Mouse (Mus musculus) E14TG2a.4 (cell line): Measurements from ENCODE around the gene Zfp275.
"Not testable (repeated sequence)": the region's sequence is repeated elsewhere in the genome, so short reads cannot be mapped to it uniquely, and the experiment has no call there.

Experiments
- H3K27me3 ChIP-seq: 2 replicates; pipeline ENCODE4 v1.6.1; 2014; ENCODE audit warnings: low read length, control low read depth; ENCODE audit not compliant: insufficient read depth
- H3K36me3 ChIP-seq: 2 replicates; pipeline ENCODE4 v1.6.1; 2014; ENCODE audit warnings: low read length, control low read depth; ENCODE audit not compliant: insufficient read depth
- H3K4me1 ChIP-seq: replicated peaks from 2 replicates; pipeline ENCODE4 v1.6.1; 2014; ENCODE audit warnings: low read depth, low read length, control low read depth
- H3K4me3 ChIP-seq: replicated peaks from 2 replicates; pipeline ENCODE4 v1.5.1; 2014; ENCODE audit warnings: mild to moderate bottlenecking, low read length
- H3K9me3 ChIP-seq: 2 replicates; pipeline ENCODE4 v1.6.1; 2014; ENCODE audit warnings: low read length, control low read depth
- CTCF ChIP-seq: conservative IDR thresholded peaks from 2 replicates; pipeline ENCODE4 v1.5.1; 2014; ENCODE audit warnings: low read length
- NANOG ChIP-seq: IDR thresholded peaks from 2 replicates; pipeline ENCODE4 v1.6.1; 2014; ENCODE audit warnings: borderline replicate concordance, low read length, mixed read lengths
- POU5F1 ChIP-seq: IDR thresholded peaks from 2 replicates; pipeline ENCODE4 v1.6.1; 2014; ENCODE audit warnings: low read length, borderline replicate concordance

The Zfp275 gene

DNA sequence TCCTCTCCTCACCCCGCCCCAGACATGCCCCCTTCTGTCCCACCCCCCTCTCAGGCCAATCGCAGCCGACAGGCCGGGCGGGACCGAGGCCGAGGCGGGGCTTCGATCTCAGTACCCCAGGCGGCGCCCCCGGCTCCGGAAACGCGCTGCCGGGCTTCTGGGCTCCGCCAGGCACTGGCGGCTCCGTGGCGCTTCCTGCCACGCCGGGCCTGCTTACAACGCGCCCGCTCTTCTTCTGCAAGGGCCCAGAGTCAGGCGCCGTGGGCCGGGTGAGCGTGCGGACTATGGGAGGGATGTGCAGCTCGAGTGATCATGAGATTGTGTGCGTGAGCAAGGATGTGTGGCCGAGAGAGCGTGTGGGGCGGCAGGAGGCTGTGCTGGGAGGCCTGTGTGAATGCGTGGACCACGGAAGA lies at the start of gene Zfp275:
Zfp275 (plus strand) TSS at position 139 of the 413 bp plus-strand sequence.
- Histone ChIP-seq H3K9me3 (no peaks in the 10 kb centered on the region), H3K4me3 (peak within 1 kb of the TSS; percentile 82), H3K36me3 (peaks cover 12% of the 10 kb centered on the region), H3K27me3 (no peaks in the 10 kb centered on the region; the same call in 1 of the 2 replicates), H3K4me1 (peaks cover 9% of the 10 kb centered on the region; the same call in 1 of the 2 replicates)
- TF ChIP-seq NANOG (no peak), CTCF (no peak), POU5F1 (no peak)

DNA sequence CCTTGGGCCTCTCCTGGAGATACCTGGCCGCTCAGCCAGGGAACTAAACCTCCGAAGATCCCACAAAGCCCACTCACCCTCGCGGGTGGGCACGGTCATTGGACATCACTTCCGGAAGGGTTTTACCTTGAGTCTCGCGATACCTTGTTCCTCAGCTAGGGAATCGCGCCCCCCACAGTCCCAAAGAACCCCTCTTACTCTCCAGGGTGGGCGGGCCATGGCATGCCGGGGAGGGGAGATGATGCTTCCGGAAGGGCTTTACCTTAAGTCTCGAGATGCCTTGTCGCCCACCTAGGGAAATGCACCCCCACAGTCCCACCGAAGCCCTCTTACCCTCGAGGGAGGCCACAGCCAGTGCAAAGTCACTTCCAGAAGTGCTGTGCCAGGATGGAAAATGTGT lies 49.5 kb upstream of the Zfp275 start, which contains the start of the genes Xlr5a and Xlr5c:
Xlr5a (minus strand) TSS at position 101 of the 400 bp plus-strand sequence.
Xlr5c (minus strand) TSS at position 101 of the 400 bp plus-strand sequence.
- not testable (repeated sequence) for H3K9me3 ChIP-seq, H3K27me3 ChIP-seq, H3K4me3 ChIP-seq, H3K36me3 ChIP-seq, H3K4me1 ChIP-seq

DNA sequence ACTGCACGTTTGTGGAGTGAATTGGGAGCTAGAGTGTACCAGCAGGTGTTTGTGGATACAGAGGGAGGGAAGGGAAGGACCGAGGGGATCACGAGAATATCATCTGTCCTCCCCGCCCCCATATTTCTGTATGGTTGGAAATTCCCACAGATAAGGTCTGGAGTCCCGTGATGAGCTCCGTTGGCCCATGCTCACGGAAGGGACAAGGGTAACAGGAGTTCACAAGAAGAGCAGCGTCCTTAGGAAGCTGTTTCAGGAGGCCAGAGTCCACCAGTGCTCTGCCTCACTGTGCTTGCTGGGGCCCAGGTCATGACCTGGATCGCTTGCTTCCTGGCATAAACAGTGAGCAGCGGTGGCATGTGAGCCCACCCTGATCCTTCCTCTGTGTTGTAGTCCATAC lies 46.7 kb upstream of the Zfp275 start:
- H3K4me3 ChIP-seq, H3K4me1 ChIP-seq, H3K9me3 ChIP-seq, H3K36me3 ChIP-seq, H3K27me3 ChIP-seq: not testable (repeated sequence)

DNA sequence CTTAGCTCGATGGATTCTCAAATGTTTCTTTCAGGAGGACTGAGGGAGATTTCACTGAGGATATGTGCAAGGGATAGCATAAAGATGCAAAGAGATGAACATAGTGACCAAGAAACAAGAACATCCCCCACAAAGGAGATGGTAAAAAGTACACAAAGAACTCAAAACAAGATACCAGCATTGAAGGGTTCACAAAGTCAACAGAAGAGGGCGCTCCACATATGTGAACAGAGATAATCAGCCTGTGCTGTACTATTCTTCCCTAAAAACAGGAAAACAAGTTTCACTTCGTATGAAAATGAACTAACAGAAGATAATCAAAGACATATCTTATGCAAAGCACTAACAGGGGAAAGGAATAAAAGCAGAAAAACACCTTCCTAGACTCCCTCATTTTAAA lies 29.9 kb upstream of the Zfp275 start:
- no peak overlapping the region for H3K4me3 ChIP-seq
- TF ChIP-seq NANOG (no peak), CTCF (peak; percentile 42)
- no peaks in the 10 kb centered on the region for H3K9me3 ChIP-seq
- no peaks in the 10 kb centered on the region for H3K27me3 ChIP-seq
- H3K4me1 ChIP-seq: no peaks in the 10 kb centered on the region
- no peaks in the 10 kb centered on the region for H3K36me3 ChIP-seq

DNA sequence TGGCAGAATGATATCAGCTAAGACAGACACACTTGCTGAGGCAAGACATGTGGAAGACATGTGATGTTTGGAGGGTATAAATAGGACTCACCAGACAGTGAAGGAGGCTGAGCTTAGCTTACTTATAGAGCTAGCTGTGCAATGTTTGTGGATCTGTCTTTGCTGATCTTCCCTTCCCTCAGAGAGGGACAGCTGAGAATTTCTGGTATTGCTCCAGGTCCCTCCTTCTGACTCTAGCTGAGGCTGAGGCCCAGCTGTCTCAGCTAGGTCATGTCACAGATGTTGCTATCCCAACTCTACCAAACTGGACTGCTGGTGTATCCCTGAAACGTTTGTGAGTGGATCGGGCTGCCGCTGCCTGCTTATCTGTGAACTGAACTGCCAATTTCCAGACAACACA lies 21.4 kb upstream of the Zfp275 start:
- no peaks in the 10 kb centered on the region for H3K27me3 ChIP-seq
- no peaks in the 10 kb centered on the region for H3K4me1 ChIP-seq
- TF ChIP-seq NANOG (no peak), POU5F1 (no peak), CTCF (no peak)
- no peaks in the 10 kb centered on the region for H3K9me3 ChIP-seq
- H3K4me3 ChIP-seq: no peak overlapping the region
- H3K36me3 ChIP-seq: no peaks in the 10 kb centered on the region

DNA sequence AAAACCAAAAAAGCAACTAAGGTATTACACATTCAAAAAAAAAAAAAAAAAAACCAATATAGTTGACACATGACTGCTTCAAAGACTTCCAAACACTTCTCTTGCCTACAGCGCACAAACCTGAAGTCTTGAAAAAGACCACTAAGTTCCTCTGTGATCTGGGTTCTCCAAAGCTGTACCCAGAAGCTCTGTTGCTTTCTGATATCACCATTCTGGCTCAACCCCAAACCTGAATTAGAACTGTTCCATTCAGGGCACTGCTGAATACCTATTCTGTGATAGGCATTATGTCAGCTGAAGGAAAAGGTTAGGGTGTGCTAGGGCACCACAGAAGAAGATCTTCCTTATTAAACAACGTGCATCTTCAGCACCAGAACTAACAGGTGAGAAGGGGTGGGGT lies 15.2 kb upstream of the Zfp275 start:
- no peak overlapping the region for H3K4me3 ChIP-seq
- H3K9me3 ChIP-seq: no peaks in the 10 kb centered on the region
- no peaks in the 10 kb centered on the region for H3K4me1 ChIP-seq
- TF ChIP-seq CTCF: no peak
- TF ChIP-seq NANOG: no peak
- no peak for TF ChIP-seq POU5F1
- H3K36me3 ChIP-seq: no peaks in the 10 kb centered on the region
- no peaks in the 10 kb centered on the region for H3K27me3 ChIP-seq

DNA sequence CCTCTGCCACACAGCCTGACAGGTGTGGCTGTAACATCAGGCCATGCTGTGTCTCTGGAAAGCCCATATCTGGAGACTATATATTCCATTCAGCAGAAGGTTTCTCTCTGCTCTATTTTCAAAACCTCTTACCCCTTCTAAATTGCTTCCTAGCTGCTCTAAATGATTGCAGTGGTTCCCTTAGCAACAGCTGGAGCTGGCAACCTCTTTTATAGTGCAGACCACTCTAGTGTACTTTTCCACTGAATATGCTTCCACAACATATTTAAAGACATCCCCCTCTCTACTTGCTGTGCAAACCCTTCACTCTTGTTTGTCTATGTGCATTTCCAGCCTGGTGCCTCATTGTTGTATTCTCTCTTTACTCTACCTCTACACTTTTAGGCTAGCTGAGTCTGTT lies 8.9 kb upstream of the Zfp275 start:
- H3K9me3 ChIP-seq: no peaks in the 10 kb centered on the region
- no peaks in the 10 kb centered on the region for H3K4me1 ChIP-seq
- no peaks in the 10 kb centered on the region for H3K36me3 ChIP-seq
- TF ChIP-seq CTCF: no peak
- no peak for TF ChIP-seq POU5F1
- TF ChIP-seq NANOG: no peak
- peaks cover 15% of the 10 kb centered on the region for H3K27me3 ChIP-seq
- H3K4me3 ChIP-seq: no peak overlapping the region

DNA sequence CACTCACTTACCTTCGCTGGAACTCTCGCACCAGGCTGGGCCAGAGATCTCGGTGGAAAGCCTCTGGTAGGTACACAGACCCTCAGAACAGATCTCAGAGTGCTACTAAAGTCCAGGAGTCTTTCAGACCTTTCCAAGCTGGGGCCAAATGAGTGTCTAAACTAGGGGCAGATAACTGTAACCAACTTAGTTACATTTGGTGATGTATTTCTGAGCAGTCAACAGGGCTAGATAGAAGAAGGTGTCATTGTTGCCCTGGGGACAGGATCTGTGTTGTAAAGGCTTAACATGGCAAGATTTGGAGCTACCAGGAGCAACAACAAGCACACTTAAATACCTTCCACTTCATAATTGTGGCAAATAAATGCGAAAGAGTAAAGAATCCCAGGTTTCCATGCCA lies 5.7 kb upstream of the Zfp275 start, which contains the start of gene Gm45015:
Gm45015 (minus strand) TSS at position 101 of the 400 bp plus-strand sequence.
- Histone ChIP-seq H3K4me1 (no peaks in the 10 kb centered on the region), H3K27me3 (peaks cover 15% of the 10 kb centered on the region), H3K36me3 (no peaks in the 10 kb centered on the region), H3K4me3 (no peak within 1 kb of the TSS), H3K9me3 (no peaks in the 10 kb centered on the region)
- TF ChIP-seq NANOG: no peak
- no peak for TF ChIP-seq CTCF
- no peak for TF ChIP-seq POU5F1

DNA sequence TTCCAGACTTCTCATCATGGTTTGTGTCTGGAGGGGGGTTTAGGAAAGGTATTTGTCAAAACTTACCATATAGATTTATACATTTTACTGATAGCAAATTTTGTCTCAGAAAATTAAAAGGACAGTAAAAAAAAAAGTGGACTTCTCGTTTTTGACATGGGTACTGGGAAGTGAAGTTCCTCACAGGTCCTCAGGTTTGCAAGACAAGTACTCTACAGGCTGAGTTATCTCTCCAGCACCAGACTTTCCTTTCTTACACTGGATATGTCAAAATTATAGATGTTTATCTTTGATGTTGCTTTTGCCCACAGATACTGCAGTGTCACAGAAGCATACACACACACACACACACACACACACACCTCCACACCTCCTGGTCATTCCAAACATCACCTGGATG lies 948 bp upstream of the Zfp275 start:
- Histone ChIP-seq H3K4me1 (peaks cover 9% of the 10 kb centered on the region; the same call in 1 of the 2 replicates), H3K4me3 (no peak overlapping the region), H3K27me3 (peaks cover 8% of the 10 kb centered on the region; the same call in 1 of the 2 replicates), H3K36me3 (peaks cover 12% of the 10 kb centered on the region), H3K9me3 (no peaks in the 10 kb centered on the region)
- TF ChIP-seq NANOG (no peak), CTCF (no peak), POU5F1 (no peak)

DNA sequence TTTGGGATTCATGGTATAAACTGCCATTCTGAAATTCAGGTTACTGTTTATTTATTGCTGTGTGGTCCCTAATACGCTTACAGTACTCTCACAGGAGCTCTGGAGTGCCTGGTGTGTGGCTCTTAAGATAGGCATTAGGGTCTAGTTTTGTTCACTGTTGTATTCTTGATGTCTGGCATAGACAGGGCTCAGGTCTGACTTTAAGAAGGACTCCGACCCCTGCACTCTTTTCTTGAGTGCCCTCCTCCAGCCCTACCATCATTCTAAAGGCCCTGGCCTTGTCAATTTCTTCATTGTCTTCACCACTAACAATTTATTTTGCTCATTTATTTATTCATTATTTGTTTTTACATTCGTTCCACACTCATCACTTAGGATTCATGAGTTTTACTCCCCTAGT lies 353 bp upstream of the Zfp275 start:
- 0 out of 2 replicates have a peak overlapping the region, but pooled peaks have one; percentile 82 for H3K4me3 ChIP-seq

More for the DNA sequence above, 353 bp upstream of the Zfp275 start:
- TF ChIP-seq CTCF (no peak), POU5F1 (no peak), NANOG (no peak)
- Histone ChIP-seq H3K9me3 (no peaks in the 10 kb centered on the region), H3K27me3 (peaks cover 2% of the 10 kb centered on the region; the same call in 1 of the 2 replicates), H3K36me3 (peaks cover 12% of the 10 kb centered on the region), H3K4me1 (peaks cover 9% of the 10 kb centered on the region; the same call in 1 of the 2 replicates)
